ENCODE assay signal across 1 mouse cellular context in the genomic region with DNA sequence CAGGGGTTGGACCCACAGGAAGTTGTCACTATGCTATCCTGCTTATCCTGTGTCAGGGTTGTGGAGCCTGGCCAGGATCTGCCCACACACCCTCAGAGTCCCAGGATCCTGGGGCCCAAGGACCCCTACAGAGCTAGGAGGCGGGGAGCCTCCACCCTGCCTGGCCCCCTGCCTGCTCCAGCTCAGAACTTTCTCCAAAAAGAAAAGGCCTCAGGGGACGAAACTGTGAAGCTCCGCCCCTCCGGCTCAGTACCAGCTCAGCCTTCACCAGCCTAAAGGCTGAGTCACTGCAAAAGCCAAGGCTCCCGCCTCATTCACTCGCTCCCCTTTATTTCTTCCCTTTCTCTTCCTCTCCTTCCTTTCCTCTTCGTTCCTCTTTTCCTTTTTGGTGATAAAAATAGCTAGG.
TF ChIP-seq lines count a peak whose summit lies in the region.

No protein-coding gene starts in this region.

TF ChIP-seq in CH12.LX, 34 proteins besides CTCF, POLR2A, EP300 and RAD21 (continued from another document):
- TF ChIP-seq ZKSCAN1 (IDR thresholded peaks at IDR 0.05; ENCODE audit: borderline replicate concordance, low read depth, low read length) = no peak
- TF ChIP-seq MAZ (IDR thresholded peaks at IDR 0.05; ENCODE audit: low read depth, low read length) = no peak
- peak; percentile 1; the same call in 1 of the 2 replicates for TF ChIP-seq SIN3A (IDR thresholded peaks at IDR 0.05; ENCODE audit: low read length)
- TF ChIP-seq KAT2A (IDR thresholded peaks at IDR 0.05; ENCODE audit: insufficient replicate concordance, low read length) = no peak
- TF ChIP-seq TBP (conservative IDR thresholded peaks at IDR 0.05; ENCODE audit: low read depth, low read length) = peak; percentile 77
- TF ChIP-seq CHD2 (IDR thresholded peaks at IDR 0.05; ENCODE audit: low read length) = no peak
- TF ChIP-seq USF1 (IDR thresholded peaks at IDR 0.05; ENCODE audit: low read depth, low read length) = no peak
- no peak for TF ChIP-seq MAX (IDR thresholded peaks at IDR 0.05; ENCODE audit: low read length)
- TF ChIP-seq POLR2AphosphoS2 (IDR thresholded peaks at IDR 0.05; ENCODE audit: low read depth, low read length) = no peak
TF ChIP-seq in CH12.LX: peak in this region for 10.
